Mouse (Mus musculus): Measurements from ENCODE around the gene Kctd11.

Kctd11 gene

GRCm38 (mm10) chr11:69912716-69913530, 31.7 kb upstream of the Kctd11 start:
- no peak for DNase-seq (ENCODE audit: extremely low read depth, low read depth, low spot score)

GRCm38 (mm10) chr11:69911701-69912100, 30.5 kb upstream of the Kctd11 start:
- DNase-seq (ENCODE audit: extremely low read depth, low read depth, low spot score): no peak

- DNase-seq (ENCODE audit: extremely low read depth, low read depth, low spot score): no peak
Measured at GRCm38 (mm10) chr11:69910781-69911560, 29.8 kb upstream of the Kctd11 start.

GRCm38 (mm10) chr11:69910177-69910576, 29.0 kb upstream of the Kctd11 start:
- DNase-seq (ENCODE audit: extremely low read depth, low read depth, low spot score): no peak

GRCm38 (mm10) chr11:69909174-69909573, 28.0 kb upstream of the Kctd11 start:
- no peak for DNase-seq (ENCODE audit: extremely low read depth, low read depth, low spot score)

GRCm38 (mm10) chr11:69908645-69909044, 27.4 kb upstream of the Kctd11 start:
- DNase-seq (ENCODE audit: extremely low read depth, low read depth, low spot score): no peak

GRCm38 (mm10) chr11:69904311-69904710, 23.1 kb upstream of the Kctd11 start:
- no peak for DNase-seq (ENCODE audit: extremely low read depth, low read depth, low spot score)

- no peak for DNase-seq (ENCODE audit: extremely low read depth, low read depth, low spot score)
Measured at GRCm38 (mm10) chr11:69902972-69903371, 21.8 kb upstream of the Kctd11 start.

GRCm38 (mm10) chr11:69901993-69902392, 20.8 kb upstream of the Kctd11 start:
- no peak for DNase-seq (ENCODE audit: extremely low read depth, low read depth, low spot score)

GRCm38 (mm10) chr11:69901406-69901846, 20.2 kb upstream of the Kctd11 start:
- no peak for DNase-seq (ENCODE audit: extremely low read depth, low read depth, low spot score)

GRCm38 (mm10) chr11:69900471-69901405, 19.5 kb upstream of the Kctd11 start, which contains the start of the genes 2810408A11Rik and Neurl4:
TSS of gene 2810408A11Rik (minus strand) at chr11:69900987.
TSS of gene Neurl4 (plus strand) at chr11:69901072.
- DNase-seq (ENCODE audit: extremely low read depth, low read depth, low spot score): no peak

GRCm38 (mm10) chr11:69899870-69900269, 18.7 kb upstream of the Kctd11 start:
- no peak for DNase-seq (ENCODE audit: extremely low read depth, low read depth, low spot score)

- no peak for DNase-seq (ENCODE audit: extremely low read depth, low read depth, low spot score)
Measured at GRCm38 (mm10) chr11:69895291-69895690, 14.1 kb upstream of the Kctd11 start, which contains the start of gene Acap1. TSS of gene Acap1 (minus strand) at chr11:69895539.

GRCm38 (mm10) chr11:69894671-69895070, 13.5 kb upstream of the Kctd11 start:
- no peak for DNase-seq (ENCODE audit: extremely low read depth, low read depth, low spot score)

GRCm38 (mm10) chr11:69891482-69891881, 10.3 kb upstream of the Kctd11 start:
- no peak for DNase-seq (ENCODE audit: extremely low read depth, low read depth, low spot score)

- no peak for DNase-seq (ENCODE audit: extremely low read depth, low read depth, low spot score)
Measured at GRCm38 (mm10) chr11:69886907-69887635, 5.9 kb upstream of the Kctd11 start.

- no peak for DNase-seq (ENCODE audit: extremely low read depth, low read depth, low spot score)
Measured at GRCm38 (mm10) chr11:69884663-69885062, 3.5 kb upstream of the Kctd11 start.

- DNase-seq (ENCODE audit: extremely low read depth, low read depth, low spot score): no peak
Measured at GRCm38 (mm10) chr11:69884240-69884639, 3.0 kb upstream of the Kctd11 start.

GRCm38 (mm10) chr11:69883527-69884151, 2.4 kb upstream of the Kctd11 start:
- no peak for DNase-seq (ENCODE audit: extremely low read depth, low read depth, low spot score)

GRCm38 (mm10) chr11:69883066-69883465, 1.9 kb upstream of the Kctd11 start:
- no peak for DNase-seq (ENCODE audit: extremely low read depth, low read depth, low spot score)
